Mouse (Mus musculus) B cell, adult 2 months (primary cell): ENCODE data around the gene Gas7.

Experiments
- DNase-seq, 2 experiments: peaks; one replicate each; pipeline ENCODE4 v3.0.0; 2022

Gene Gas7

DNA sequence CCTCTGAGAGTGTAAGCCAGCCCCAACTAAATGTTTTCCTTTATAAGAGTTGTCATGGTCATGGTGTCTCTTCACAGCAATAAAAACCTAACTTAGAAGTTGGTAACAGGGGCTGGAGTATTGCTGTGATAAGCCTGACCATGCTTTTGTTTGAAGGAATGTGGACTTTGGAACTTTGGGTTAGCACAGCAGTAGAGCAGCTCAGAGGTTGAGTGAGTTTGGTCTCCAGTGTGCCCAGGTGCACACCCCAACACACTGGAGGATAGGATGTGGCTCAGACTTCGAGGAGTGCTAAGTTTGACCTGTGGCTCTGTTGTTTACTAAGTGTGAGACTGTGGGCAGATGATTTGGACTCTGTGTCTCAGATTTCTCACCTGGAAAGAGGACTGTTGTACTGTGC lies 41.6 kb downstream of the Gas7 start:
- DNase-seq, result no peak

- no peak for DNase-seq
These were observed 44.9 kb downstream of the Gas7 start for GRCm38 (mm10) chr11:67500115-67500514.

GRCm38 (mm10) chr11:67501468-67502244 lies 46.4 kb downstream of the Gas7 start:
- DNase-seq, result no peak

DNA sequence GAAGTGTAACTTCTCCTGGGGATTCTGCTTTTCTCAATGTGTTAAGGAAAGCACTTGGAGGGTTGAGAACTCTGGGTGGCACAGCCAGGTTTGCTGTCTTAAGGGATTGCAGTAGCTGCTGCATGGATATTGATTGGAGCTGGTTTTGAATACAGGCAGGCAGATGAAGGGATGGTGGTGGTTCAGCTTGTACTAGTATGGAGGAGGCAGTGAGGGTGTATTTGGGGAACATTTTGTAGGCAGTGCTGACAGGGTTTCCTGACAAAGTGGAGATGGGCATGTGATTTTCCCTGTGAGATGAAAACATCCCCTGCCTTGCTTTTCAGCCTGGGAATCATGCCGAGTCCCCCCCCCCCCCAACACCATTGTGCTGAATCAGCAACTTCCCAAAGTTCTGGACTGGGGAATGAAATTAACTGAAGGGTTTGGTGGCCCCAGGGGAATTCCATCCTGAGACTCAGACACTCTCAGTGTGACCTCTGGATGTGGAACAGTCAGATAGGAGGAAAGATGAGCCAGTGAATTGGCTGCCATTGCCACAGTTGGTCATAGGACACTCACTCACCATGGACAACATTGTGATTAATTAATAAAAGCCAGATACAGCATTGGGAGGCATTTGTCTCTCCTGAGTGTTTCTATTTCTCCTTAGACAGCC lies 54.1 kb downstream of the Gas7 start:
- no peak for DNase-seq

GRCm38 (mm10) chr11:67510831-67511230 lies 55.6 kb downstream of the Gas7 start:
- DNase-seq, result no peak

DNA sequence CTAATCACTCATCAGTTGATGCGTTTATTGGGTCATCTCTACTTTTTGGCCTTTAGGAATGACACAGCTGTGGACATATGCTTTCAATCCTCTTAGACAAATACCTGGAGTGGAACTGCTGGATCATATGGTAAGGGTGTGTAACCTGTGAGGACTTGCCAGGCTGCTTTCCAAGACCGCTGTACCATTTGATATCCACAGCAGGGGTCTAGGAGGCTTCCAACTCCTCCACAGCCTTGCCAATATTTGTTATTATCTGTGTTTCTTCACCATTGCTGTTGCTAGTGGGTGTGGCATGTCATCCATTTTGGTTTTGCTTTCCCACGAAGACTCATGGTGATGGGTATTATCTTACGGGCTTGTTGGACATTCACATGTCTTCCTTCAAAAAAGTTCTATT lies 57.8 kb downstream of the Gas7 start:
- DNase-seq, result no peak

DNA sequence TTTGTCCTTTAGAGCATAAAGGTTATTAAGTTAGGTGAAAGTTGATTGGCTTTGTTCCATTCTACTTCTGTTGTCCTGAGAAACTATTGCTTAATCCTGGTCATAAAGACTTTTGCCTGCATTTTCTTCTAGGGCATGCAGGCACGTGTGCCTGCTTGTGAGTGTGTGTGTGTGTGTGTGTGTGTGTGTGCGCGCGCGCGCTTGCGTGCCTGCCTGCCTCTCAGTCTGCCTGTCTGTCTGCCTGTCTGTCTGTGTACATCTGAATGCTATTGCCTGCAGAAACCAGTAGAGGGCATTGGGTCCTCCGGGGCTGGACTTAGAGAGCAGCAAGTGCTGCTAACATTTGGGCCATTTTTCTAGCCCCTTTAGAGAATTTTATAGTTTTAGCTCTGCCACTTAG lies 59.2 kb downstream of the Gas7 start:
- DNase-seq, result peak; percentile 14 to 21

DNA sequence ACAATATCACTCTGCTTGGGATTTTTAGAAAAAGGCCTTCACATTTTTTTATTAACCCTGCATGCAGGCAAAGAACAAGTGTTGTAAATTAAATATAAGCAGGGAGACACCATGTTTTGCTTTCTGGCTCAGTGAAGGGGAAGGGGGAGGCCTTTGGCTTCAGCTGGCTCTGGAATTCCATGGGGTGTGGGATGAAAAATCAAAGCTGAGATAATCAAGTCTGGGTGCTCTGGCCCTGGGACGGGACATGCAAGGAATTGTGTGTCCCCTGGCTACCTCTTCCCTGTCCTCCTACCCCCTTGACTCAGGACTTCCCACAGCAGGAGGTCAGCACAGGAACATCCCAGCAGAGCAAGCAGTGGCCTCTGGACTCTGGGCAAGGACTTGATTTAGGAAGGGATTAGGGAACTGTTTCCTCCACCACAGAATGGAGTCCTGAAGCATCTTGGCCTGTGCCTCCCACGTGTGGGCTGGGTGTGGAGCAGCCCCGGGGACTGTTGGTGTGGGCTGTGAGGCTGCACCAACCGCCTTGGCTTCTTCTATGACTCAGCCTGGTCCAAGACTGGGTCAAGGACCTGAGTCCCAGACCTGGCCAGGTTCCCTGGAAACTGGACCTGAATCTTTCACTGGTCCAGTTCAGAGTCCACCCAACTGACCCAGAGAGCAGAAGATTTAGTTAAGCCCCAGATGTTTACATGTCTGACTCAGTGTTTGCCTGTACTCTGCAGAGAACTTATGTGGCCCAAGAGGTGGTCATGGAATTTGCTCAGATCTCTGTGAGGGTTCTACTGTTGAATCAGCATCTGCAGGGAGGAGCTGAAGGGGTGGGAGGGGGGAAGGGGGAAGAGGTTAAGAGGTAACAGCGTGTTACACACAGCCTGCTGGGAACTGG lies 60.0 kb downstream of the Gas7 start:
- no peak for DNase-seq

DNA sequence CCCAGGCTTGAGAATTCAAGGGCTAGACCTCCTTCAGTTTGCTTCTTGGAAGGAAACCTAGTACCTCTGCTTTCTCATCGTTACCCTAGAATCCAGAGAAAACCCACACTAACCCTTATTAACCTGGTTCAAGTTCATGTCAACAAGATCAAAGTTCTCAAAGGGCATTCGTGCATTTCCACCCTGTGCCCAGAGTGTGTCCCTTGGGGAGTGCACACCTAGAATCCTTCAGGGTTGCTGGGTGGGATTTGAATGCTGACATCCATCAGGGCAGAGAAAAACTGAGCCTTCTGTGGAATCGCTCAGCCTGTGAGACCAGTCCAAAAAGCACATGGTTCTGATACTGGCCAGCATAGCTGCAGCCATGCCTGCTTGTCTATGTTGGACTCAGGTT lies 60.7 kb downstream of the Gas7 start:
- DNase-seq, result no peak

DNA sequence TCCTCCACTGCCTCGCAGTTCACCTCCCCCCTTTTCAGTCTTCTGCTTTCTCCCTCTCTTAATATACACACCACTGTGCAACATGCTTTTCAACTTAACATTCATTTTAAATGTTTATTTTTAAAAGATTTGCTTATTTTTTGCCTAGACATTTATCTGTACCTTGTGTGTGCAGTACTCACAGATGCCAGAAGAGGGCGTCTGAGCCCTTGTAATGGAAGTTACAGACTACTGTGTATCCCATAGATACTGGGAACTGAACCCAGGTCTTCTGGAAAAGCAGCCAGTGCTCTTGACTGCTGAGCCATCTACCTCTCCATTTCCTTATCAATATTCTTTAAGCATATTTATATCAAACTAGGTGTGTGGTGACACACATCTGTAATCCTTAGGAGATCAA lies 62.5 kb downstream of the Gas7 start:
- peak; percentile 14 to 18 for DNase-seq

DNA sequence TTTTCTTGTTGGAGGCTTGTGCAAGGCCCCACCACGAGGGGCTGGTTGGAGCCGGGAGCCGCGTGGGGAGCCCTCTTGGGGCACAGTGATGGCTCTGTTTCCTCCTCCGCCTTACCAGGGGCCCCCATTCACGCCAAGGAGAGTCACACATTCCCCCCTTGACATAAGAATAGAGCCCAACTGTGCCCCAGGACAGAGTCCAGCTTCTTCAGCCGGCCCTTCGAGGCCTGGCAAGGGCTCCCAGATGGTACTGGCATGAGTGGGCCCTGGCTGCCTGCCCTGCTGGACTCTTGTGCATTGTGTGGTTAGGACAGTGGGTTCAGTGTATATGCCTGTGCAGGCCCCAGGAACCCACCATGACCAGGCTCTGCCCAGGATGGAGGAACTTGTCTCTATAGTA lies 63.7 kb downstream of the Gas7 start:
- DNase-seq, result no peak

GRCm38 (mm10) chr11:67522671-67523070 lies 67.4 kb downstream of the Gas7 start:
- no peak for DNase-seq

DNA sequence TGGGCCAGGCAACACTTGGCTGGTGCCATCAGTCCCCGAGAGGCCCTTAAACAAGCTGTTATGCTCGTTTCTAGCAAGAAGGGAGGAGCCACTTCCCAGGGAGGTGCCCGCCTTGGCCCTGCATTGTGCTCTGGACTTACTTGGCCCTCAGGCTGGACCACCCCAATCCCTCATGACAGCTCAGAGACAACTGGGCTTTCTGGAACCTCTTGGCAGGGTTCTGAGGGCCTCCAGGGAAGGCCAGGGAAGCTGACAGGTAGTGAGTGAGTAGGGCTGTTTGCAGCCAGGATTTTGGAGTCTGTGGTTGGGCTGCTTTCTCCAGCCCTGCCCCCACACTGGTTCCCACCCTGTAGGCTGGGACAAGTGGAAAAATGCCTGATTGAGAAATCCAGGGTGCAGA lies 68.6 kb downstream of the Gas7 start:
- no peak for DNase-seq

GRCm38 (mm10) chr11:67524731-67525130 lies 69.5 kb downstream of the Gas7 start:
- DNase-seq, result no peak

- no peak for DNase-seq
These were observed 70.6 kb downstream of the Gas7 start for GRCm38 (mm10) chr11:67525841-67526240.

GRCm38 (mm10) chr11:67526621-67527545 lies 71.6 kb downstream of the Gas7 start:
- no peak for DNase-seq

GRCm38 (mm10) chr11:67531286-67531685 lies 76.0 kb downstream of the Gas7 start:
- DNase-seq, result no peak

DNA sequence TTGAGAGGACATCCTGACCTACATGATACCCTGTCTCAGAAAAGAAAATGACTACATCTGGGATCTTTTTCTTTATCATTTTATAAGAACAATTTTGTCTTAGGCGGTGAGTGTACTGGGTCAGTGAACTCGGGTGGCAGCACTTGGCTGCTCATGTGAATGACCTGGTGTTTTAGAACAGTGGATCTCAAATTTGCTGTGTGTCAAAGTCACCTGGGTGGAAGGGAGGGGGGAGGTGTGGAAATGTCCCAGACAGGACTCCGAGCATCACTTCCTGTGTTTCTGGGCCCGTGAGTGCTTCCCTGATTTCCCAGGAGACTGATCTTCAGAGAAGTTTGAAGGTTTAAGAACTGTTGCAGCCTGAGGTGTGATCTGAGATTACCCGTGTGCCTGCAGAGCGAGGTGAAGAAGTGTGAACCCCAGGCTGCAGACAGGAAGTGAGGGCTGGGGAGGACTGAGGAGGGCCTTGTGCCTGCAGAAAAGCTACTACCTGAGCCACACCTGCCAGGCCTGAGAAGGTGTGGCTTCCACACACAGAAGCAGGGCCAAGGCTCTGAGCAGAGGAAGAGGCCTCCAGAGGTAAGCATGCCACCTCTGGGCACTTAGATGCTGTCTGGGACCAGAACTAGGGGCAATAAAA lies 76.8 kb downstream of the Gas7 start:
- DNase-seq, result no peak

DNA sequence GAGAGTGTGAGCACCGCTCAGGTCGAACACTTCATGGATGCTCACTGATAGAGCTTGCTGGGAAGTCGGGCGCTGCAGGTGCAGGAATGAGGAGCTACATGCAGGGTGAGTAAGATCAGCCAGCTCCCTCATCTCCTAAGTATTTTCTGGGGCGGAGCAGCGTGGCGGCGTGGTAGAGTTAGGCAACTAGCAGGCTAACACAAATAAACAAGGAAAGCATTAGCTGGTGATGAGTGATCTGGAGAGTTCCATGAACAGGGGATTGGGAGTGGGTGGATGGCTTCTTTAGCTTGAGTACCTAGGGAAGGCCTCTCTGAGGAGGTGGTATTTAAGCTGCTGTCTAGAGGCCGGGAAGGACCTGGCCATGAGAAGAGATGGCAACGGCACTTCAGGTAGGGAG lies 77.5 kb downstream of the Gas7 start:
- DNase-seq, result no peak

GRCm38 (mm10) chr11:67533151-67533550 lies 77.9 kb downstream of the Gas7 start:
- DNase-seq, result no peak

GRCm38 (mm10) chr11:67535703-67536102 lies 80.5 kb downstream of the Gas7 start:
- no peak for DNase-seq

DNA sequence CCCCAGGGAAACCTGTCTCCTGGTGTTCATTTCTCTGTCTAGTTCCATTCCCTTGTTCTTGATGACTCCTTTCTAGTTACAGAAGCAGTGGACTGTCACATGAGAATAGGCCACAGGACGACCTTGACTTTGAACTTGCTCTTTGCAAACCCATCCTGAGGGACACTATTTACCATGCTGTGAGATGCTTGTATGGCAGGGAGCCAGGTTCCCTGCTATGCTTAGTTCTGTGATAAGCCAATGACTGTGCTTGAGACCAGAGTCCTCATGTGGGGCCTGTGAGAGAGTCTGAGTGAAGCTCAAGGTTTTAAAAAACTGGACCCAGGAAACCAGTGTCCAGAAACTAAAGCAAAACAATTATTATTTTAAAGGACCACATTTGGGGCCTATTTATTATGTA lies 81.2 kb downstream of the Gas7 start:
- DNase-seq, result no peak
